Mouse (Mus musculus) layer of hippocampus, adult 9-10 months (tissue): ENCODE measurements around the gene Ablim1.

Experiments used
- DNase-seq: peaks from one replicate; pipeline ENCODE4 v3.0.0; 2022; ENCODE audit warnings: low spot score

The Ablim1 gene

GRCm38 (mm10) chr19:57009653-57010052, 305.1 kb downstream of the Ablim1 start:
- no peak for DNase-seq

GRCm38 (mm10) chr19:57007781-57008710, 306.7 kb downstream of the Ablim1 start, which contains the start of gene Afap1l2:
Gene Afap1l2 (minus strand): TSS chr19:57008228.
- DNase-seq, result no peak

DNA sequence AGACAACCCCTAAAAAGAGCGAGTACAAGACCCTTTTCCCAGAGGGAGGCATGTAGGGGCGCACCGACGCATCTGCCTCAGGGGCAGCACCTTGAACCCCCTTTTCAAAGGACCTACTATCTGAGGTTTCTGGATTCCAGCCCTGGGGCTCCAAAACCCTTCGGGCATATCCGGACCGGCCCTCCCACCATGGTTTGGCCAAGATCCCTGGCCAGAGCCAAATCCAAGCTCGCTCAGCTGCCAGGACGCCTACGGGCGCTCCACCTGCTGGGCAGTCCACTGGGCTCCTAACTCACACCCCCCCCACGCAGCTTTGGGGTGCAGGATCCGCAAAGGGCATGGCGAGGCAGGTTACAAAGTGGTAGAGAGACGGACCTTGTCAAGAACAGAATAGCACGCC, 307.4 kb downstream of the Ablim1 start:
- DNase-seq, result no peak

DNA sequence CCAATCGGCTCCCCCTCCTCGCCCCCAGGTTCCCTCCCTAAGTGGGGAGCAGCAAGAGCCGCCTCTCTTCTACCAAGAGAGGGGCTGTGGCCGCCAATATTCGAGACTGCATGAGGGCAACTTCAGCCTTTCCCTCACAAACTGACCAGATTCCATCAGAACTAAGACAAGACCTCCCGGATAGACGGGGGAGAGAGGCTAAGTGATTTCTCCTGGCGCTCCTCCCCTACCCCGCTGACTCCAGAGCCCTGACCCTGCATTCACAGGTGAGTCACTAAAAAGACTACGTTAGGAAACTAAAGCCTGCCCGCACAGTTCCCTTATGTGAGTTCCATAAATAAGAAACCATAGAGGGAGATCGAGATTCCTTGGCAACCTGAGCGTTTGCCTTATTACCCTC, 307.9 kb downstream of the Ablim1 start:
- DNase-seq, result no peak

- no peak for DNase-seq
Observed at GRCm38 (mm10) chr19:57005062-57005461, 309.7 kb downstream of the Ablim1 start.

DNA sequence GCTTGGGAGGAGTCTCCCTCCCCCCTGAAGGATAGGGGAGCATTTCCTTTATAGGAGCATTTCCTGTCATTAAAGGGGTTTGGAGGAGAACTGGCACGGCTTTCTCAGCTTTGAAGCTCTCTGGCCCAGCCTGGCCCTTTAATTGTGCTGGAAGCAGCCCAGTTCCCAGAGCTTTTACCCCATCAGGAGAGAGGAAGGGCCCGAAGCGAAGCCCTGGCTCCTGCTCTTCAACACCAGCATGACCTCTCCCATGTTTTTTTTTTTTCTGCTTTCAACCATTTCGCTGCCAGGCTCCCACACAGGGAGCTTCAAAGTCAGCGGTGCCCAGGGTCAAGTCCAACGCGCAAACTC, 311.3 kb downstream of the Ablim1 start:
- no peak for DNase-seq

DNA sequence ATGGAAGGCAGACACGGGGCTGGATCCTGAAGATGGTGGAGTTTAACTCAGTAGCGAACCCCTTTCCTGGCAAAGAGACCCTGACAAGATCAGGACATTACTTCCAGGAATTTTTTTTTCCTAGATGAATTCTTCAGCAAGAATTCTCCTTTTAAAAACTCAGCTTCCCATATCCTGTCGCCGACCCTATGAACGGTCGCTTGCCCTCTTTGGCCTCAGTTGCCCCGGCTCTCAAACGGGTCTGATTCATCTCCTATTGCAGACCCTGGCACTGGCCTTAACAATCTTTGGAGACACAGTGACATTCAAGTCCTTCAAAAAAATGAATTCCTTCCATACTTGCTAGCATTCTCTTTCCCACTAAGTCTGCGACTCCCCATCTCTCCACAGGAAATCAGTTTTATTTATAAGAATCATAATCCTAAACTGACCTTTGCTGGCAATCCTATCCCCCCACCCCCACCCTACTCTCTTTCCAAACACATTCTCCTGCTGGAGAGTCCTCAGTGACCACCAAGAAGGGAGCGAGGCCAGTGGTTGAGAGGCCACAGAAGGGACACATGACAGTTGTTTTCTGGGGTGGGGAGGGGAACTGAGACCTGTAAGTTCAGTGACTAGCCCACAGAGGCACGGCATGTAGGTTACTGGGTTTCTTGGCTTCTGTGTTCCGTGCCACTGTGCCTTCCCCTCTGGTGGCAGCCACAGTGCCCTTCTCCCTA, 311.8 kb downstream of the Ablim1 start:
- no peak for DNase-seq

GRCm38 (mm10) chr19:57001926-57002325, 312.8 kb downstream of the Ablim1 start:
- no peak for DNase-seq

GRCm38 (mm10) chr19:57000592-57000991, 314.1 kb downstream of the Ablim1 start:
- no peak for DNase-seq

- DNase-seq, result no peak
Observed at GRCm38 (mm10) chr19:56999781-57000180, 314.9 kb downstream of the Ablim1 start.

DNA sequence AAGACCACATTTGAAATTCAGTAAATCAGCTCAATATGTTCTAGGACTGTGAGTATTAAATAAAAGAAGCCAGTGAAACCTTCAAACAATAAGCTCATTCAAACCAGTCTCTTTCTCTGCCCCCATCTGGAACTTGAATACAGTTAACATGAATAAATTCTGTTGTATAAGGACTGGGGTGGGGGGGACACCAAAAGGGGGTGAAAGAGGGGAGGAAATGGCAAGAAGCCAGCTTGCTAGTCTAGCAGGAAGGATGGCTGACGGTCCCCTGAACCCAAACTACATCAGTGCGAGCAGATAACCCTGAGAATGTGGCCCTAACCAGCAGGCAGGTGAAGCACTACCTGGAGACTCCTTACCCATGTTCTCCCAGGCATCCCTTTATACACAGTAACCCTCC, 315.8 kb downstream of the Ablim1 start:
- no peak for DNase-seq

DNA sequence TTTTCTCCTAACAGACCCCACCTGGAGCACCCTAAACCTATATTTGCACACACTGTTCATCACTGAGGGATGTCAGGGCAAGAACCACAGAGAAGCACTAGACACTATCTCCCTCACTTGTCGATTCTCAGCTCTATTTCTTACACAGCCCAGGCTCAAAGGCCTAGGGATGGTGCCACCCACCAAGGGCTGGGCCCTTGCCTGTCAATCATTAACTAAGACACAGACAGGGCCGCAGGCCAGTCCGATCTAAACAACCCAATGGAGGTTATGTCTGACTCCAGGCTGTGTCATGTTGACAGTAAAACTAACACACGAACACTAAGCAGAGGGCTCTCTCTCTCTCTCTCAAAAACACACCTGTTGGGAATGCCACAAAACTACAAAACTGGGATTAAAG, 316.4 kb downstream of the Ablim1 start:
- DNase-seq, result no peak

DNA sequence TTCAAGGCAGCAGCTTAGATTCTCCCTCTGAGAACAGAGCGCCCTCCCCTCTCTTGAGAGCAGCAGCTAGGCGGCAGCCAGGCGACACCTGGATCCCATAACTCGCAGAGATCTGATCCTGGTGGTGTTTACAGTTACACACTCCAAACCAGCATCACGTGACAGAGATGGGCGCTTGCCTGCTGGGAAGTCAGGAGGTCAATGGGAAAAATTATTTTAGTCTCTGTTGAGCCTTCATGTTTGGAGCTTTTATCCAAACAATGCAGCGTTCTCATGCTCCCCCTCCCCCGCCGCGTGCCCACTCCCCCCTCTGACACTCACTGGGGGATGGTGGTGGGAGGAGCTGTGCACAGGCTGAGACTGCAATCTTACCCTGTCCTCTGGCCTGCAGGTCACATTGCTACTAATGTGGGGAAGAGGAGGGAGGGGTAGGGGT, 317.5 kb downstream of the Ablim1 start:
- no peak for DNase-seq

DNA sequence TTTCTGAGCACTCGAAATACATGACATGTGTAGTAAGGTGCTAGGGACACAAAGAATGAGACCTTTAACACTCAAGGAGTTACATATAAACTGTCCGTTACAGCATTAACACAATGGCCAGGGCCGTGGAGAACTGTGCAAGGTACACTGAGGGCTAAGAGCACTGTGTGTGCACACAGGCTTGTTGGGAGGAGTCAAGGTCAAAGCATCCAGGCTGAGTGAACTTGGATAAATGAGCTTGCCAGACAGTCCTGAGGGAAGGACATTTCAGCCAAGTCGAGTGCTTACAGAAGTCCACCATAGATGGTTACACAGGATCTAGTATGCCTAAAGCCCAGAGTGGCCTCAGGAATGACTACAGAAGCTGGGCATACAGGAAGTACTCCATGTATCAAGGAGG, 319.3 kb downstream of the Ablim1 start:
- DNase-seq, result no peak

- DNase-seq, result no peak
Observed at GRCm38 (mm10) chr19:56994653-56995052, 320.1 kb downstream of the Ablim1 start.

GRCm38 (mm10) chr19:56993763-56994162, 321.0 kb downstream of the Ablim1 start:
- DNase-seq, result no peak

DNA sequence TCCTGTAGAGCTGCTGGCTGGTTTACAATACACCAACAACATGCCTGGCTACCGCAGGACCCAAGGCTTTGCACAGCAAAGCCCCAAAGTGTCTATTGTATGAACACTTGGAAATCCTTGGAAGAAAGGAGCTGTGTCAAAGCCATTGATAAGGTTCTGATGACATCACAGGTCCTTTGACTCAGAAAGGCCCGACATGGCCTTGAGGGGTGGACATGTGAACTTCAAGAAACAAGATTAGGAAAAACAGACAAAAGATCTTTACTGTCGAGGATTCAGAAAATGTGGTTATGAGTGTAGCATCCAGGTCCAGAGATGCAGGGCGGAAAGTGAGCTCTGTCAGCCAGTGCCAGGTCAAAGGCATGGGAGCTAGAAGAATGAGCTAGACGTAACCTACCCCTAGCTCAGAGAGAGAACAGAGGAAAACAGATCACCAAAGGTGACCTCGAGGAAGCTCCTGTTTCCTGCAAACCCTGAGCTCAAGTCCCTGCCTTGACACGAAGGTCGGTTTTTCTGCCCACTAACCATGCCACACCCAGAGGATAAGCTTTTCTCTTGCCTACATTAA, 321.7 kb downstream of the Ablim1 start:
- no peak for DNase-seq

GRCm38 (mm10) chr19:56990367-56991111, 324.2 kb downstream of the Ablim1 start:
- no peak for DNase-seq

- DNase-seq, result no peak
Observed at GRCm38 (mm10) chr19:56989171-56989570, 325.5 kb downstream of the Ablim1 start.

DNA sequence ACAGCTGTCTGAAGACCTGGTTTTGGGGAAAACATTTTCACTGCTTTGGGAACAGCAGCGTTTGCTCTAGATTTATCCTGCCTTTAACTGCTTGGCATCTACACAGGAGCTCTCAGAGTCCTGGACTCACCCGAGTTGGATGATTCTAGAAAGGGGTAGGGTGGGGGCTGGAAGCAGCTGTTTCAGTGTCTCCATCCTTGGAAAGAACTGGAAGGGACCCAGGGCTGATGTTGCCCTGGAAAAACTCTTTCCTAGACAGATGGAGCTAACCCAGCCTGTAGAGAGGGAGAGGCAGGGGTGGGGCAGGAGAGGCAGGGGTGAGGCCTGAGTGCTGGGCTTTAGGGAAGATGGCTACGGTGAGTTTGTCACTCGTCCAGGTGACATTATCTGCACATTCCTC, 330.5 kb downstream of the Ablim1 start:
- no peak for DNase-seq

GRCm38 (mm10) chr19:56983757-56984156, 331.0 kb downstream of the Ablim1 start:
- no peak for DNase-seq
